Mouse (Mus musculus): ENCODE data around the gene Pex11g. TPM values are rescaled to one million over a fixed set of nuclear protein-coding genes. Genes with fewer than 3 reads are reported as not detected.

Gene Pex11g
- polyA plus RNA-seq, 1 experiment from 2014 or later, result 4.9 TPM

DNA sequence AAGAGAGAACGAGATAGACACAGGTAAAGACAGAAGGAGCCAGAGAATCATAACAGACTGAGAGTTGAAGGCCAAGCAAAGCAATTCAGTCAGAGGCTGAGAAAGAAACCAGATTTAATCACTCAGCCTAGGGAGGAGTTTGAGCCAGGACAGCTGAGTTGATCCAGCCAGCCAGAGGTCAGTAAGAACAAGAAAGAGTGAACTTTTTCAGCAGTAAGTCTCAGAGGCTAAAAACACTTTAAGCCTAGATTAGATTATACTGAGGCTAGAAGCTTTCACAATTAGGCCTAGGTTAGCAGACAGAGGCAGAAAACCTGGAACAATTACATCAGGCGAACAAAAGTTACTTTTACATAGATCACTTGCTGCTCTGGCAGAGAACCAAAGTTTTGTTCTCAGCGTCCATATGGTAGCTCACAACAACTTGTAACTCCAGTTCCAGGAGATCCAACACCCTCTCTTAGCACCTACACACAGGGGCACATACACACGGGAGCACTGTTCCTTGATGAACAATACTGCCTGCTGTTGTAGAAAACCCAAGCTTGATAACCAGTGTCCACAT lies 12.8 kb upstream of the Pex11g start:
- peaks cover 11% of the 10 kb centered on the region; the same call in 1 of the 2 replicates for H3K27me3 ChIP-seq (replicated peaks)
- peaks cover 2% of the 10 kb centered on the region; the same call in 1 of the 2 replicates for H3K4me1 ChIP-seq (replicated peaks)
- no peak for ATAC-seq (ENCODE audit: insufficient number of reproducible peaks, low FRiP score)
- no peaks in the 10 kb centered on the region for H3K36me3 ChIP-seq
- no peak overlapping the region for H3K4me3 ChIP-seq
- 48% methylated on average over 4 of the region's 4 CpGs for WGBS
- H3K9me3 ChIP-seq (replicated peaks), result no peaks in the 10 kb centered on the region
- no peak overlapping the region for H3K4me2 ChIP-seq
- H3K9ac ChIP-seq, result no peak overlapping the region
- no peak overlapping the region for H3K27ac ChIP-seq (ENCODE audit: poor library complexity, severe bottlenecking)

- peaks cover 11% of the 10 kb centered on the region; the same call in 1 of the 2 replicates for H3K27me3 ChIP-seq (replicated peaks)
- no peaks in the 10 kb centered on the region for H3K36me3 ChIP-seq
- ATAC-seq (ENCODE audit: insufficient number of reproducible peaks, low FRiP score), result no peak
- peak overlapping the region; percentile 34 for H3K4me3 ChIP-seq
- H3K4me2 ChIP-seq, result peak overlapping the region; percentile 68
- H3K27ac ChIP-seq (ENCODE audit: poor library complexity, severe bottlenecking), result no peak overlapping the region
- peak overlapping the region; percentile 12; the same call in 1 of the 2 replicates for H3K9ac ChIP-seq
- WGBS, result 21% methylated on average over 37 of the region's 37 CpGs
- H3K9me3 ChIP-seq (replicated peaks), result no peaks in the 10 kb centered on the region
- peaks cover 2% of the 10 kb centered on the region; the same call in 1 of the 2 replicates for H3K4me1 ChIP-seq (replicated peaks)
These were observed 8.4 kb upstream of the Pex11g start for GRCm38 (mm10) chr8:3475715-3476429.

DNA sequence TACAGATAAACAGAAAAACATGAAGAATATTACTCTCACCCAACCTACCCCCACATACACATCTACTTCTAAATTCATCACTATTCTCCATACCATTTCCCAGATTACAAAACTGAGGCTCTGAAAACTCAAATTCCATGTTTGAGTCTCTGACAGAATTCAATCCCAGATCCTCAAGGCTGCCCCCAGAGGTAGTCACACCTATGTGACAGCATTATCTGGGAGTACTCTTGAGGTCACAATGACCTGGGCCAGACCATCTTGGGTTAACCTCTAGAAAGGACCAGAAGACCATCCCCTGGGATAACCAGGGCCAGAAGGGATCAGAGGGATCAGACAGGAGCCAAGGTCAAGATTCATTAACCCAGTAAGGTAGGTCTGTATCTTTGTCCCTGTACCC lies 3.1 kb upstream of the Pex11g start, which contains the start of gene Tex45:
Gene Tex45 (plus strand): TSS at position 301 of the 400 bp plus-strand sequence.
- ATAC-seq (ENCODE audit: insufficient number of reproducible peaks, low FRiP score), result no peak
- Histone ChIP-seq H3K36me3 (no peaks in the 10 kb centered on the region), H3K4me2 (no peak within 1 kb of the TSS), H3K27ac (ENCODE audit: poor library complexity, severe bottlenecking) (no peak within 1 kb of the TSS), H3K4me3 (no peak within 1 kb of the TSS), H3K9me3 (replicated peaks) (no peaks in the 10 kb centered on the region), H3K27me3 (replicated peaks) (no peaks in the 10 kb centered on the region), H3K9ac (no peak within 1 kb of the TSS), H3K4me1 (replicated peaks) (0 out of 2 replicates have a peak, but pooled peaks cover 6% of the 10 kb centered on the region)

GRCm38 (mm10) chr8:3468838-3469237 lies 1.4 kb upstream of the Pex11g start:
- Histone ChIP-seq H3K4me2 (no peak overlapping the region), H3K27me3 (replicated peaks) (no peaks in the 10 kb centered on the region), H3K27ac (ENCODE audit: poor library complexity, severe bottlenecking) (no peak overlapping the region), H3K4me1 (replicated peaks) (0 out of 2 replicates have a peak, but pooled peaks cover 6% of the 10 kb centered on the region), H3K9me3 (replicated peaks) (no peaks in the 10 kb centered on the region), H3K4me3 (no peak overlapping the region), H3K9ac (no peak overlapping the region), H3K36me3 (no peaks in the 10 kb centered on the region)
- ATAC-seq (ENCODE audit: insufficient number of reproducible peaks, low FRiP score), result no peak
- 94% methylated on average over 1 of the region's 1 CpGs for WGBS

GRCm38 (mm10) chr8:3467886-3468545 lies 536 bp upstream of the Pex11g start:
- ATAC-seq (ENCODE audit: insufficient number of reproducible peaks, low FRiP score), result no peak
- peak overlapping the region; percentile 69 for H3K4me2 ChIP-seq
- 0 out of 2 replicates have a peak, but pooled peaks cover 6% of the 10 kb centered on the region for H3K4me1 ChIP-seq (replicated peaks)
- H3K36me3 ChIP-seq, result no peaks in the 10 kb centered on the region
- peak overlapping the region; percentile 51 for H3K4me3 ChIP-seq
- no peaks in the 10 kb centered on the region for H3K9me3 ChIP-seq (replicated peaks)
- 53% methylated on average over 9 of the region's 9 CpGs for WGBS
- H3K9ac ChIP-seq, result peak overlapping the region; percentile 75
- peak overlapping the region; percentile 74; the same call in 1 of the 2 replicates for H3K27ac ChIP-seq (ENCODE audit: poor library complexity, severe bottlenecking)
- no peaks in the 10 kb centered on the region for H3K27me3 ChIP-seq (replicated peaks)

DNA sequence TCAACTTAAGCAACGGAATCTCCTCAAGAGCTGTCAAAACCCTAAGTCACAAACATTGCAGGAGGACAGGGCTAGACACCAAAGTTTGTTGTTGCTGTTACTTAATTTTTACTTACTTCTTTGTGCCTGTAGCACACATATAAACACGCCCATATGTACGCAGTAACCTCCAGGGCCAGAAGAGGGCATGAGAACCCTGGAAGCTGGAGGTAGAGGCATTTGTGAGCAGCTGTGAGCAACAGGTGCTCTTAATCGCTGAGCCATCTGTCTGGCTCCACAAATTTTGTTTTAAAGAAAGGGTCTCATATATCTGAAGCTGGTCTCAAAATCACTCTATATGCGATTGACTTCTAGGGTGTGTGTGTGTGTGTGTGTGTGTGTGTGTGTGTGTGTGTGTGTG lies 3.2 kb downstream of the Pex11g start:
- Histone ChIP-seq H3K27me3 (replicated peaks) (no peaks in the 10 kb centered on the region), H3K4me2 (no peak overlapping the region), H3K27ac (ENCODE audit: poor library complexity, severe bottlenecking) (no peak overlapping the region), H3K36me3 (peaks cover 4% of the 10 kb centered on the region; the same call in 1 of the 2 replicates), H3K4me1 (replicated peaks) (0 out of 2 replicates have a peak, but pooled peaks cover 6% of the 10 kb centered on the region), H3K9me3 (replicated peaks) (no peaks in the 10 kb centered on the region), H3K4me3 (no peak overlapping the region), H3K9ac (no peak overlapping the region)
- WGBS, result 55% methylated on average over 5 of the region's 5 CpGs
- no peak for ATAC-seq (ENCODE audit: insufficient number of reproducible peaks, low FRiP score)

GRCm38 (mm10) chr8:3463248-3463647 lies 4.2 kb downstream of the Pex11g start:
- 72% methylated on average over 2 of the region's 2 CpGs for WGBS
- Histone ChIP-seq H3K9ac (no peak overlapping the region), H3K27ac (ENCODE audit: poor library complexity, severe bottlenecking) (no peak overlapping the region), H3K27me3 (replicated peaks) (no peaks in the 10 kb centered on the region), H3K4me2 (no peak overlapping the region), H3K36me3 (peaks cover 13% of the 10 kb centered on the region; the same call in 1 of the 2 replicates), H3K4me1 (replicated peaks) (0 out of 2 replicates have a peak, but pooled peaks cover 6% of the 10 kb centered on the region), H3K4me3 (no peak overlapping the region), H3K9me3 (replicated peaks) (no peaks in the 10 kb centered on the region)
- no peak for ATAC-seq (ENCODE audit: insufficient number of reproducible peaks, low FRiP score)

GRCm38 (mm10) chr8:3451992-3452391 lies 15.5 kb downstream of the Pex11g start:
- Histone ChIP-seq H3K36me3 (peaks cover 95% of the 10 kb centered on the region), H3K27me3 (replicated peaks) (no peaks in the 10 kb centered on the region), H3K9me3 (replicated peaks) (no peaks in the 10 kb centered on the region), H3K27ac (ENCODE audit: poor library complexity, severe bottlenecking) (no peak overlapping the region), H3K4me3 (no peak overlapping the region), H3K9ac (no peak overlapping the region), H3K4me1 (replicated peaks) (no peaks in the 10 kb centered on the region), H3K4me2 (no peak overlapping the region)
- ATAC-seq (ENCODE audit: insufficient number of reproducible peaks, low FRiP score), result no peak
- WGBS, result 90% methylated on average over 25 of the region's 25 CpGs

DNA sequence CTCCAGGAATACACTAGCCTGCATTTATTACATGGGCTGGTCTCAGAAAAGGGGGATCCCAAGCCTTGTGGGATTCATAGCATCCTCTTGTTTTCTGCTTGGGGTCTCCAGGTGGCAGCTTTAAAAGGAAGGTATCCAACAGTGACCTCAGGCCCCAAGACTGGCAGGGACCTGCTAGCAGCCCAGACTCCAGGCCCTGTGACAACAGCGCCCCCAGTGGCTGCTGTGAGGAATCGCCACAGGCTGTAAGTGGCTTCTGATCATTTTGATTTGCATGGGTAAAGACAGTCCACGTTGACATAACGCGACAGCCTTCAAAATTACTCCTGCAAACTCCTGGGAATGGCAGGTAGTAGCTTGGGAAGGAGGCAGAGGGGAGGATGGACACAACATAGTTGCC lies 16.8 kb downstream of the Pex11g start:
- peaks cover 91% of the 10 kb centered on the region for H3K36me3 ChIP-seq
- no peak overlapping the region for H3K4me2 ChIP-seq
- no peak overlapping the region for H3K27ac ChIP-seq (ENCODE audit: poor library complexity, severe bottlenecking)
- no peaks in the 10 kb centered on the region for H3K27me3 ChIP-seq (replicated peaks)
- H3K9me3 ChIP-seq (replicated peaks), result no peaks in the 10 kb centered on the region
- WGBS, result 32% methylated on average over 5 of the region's 5 CpGs
- no peak for ATAC-seq (ENCODE audit: insufficient number of reproducible peaks, low FRiP score)
- no peaks in the 10 kb centered on the region for H3K4me1 ChIP-seq (replicated peaks)
- no peak overlapping the region for H3K9ac ChIP-seq
- no peak overlapping the region for H3K4me3 ChIP-seq

DNA sequence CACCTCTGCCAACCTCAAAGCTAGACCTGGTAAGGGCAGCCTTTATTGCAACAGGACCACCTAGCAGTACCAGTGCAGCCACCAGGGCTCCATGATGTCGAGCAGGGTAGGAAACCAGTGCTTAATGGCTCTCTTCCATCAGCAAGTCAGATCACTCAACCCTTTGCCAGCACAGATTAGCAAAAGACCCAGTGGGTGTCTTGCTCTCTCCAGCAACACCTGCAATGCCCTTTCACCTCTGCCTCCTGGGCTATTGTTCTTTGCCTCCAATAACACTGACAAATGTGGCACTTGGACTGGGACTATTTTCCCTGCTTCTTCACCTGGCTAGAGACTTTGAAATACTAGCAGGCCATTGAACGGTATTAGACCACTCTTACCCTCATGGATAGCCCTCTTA lies 18.3 kb downstream of the Pex11g start:
- Histone ChIP-seq H3K4me2 (no peak overlapping the region), H3K27me3 (replicated peaks) (no peaks in the 10 kb centered on the region), H3K4me3 (no peak overlapping the region), H3K9me3 (replicated peaks) (no peaks in the 10 kb centered on the region), H3K27ac (ENCODE audit: poor library complexity, severe bottlenecking) (no peak overlapping the region), H3K9ac (no peak overlapping the region), H3K4me1 (replicated peaks) (no peaks in the 10 kb centered on the region), H3K36me3 (peaks cover 84% of the 10 kb centered on the region)
- ATAC-seq (ENCODE audit: insufficient number of reproducible peaks, low FRiP score), result no peak
- 87% methylated on average over 2 of the region's 2 CpGs for WGBS

- no peaks in the 10 kb centered on the region for H3K9me3 ChIP-seq (replicated peaks)
- H3K27me3 ChIP-seq (replicated peaks), result no peaks in the 10 kb centered on the region
- no peak overlapping the region for H3K27ac ChIP-seq (ENCODE audit: poor library complexity, severe bottlenecking)
- 70% methylated on average over 12 of the region's 12 CpGs for WGBS
- H3K4me3 ChIP-seq, result no peak overlapping the region
- H3K36me3 ChIP-seq, result peaks cover 85% of the 10 kb centered on the region
- no peaks in the 10 kb centered on the region for H3K4me1 ChIP-seq (replicated peaks)
- no peak overlapping the region for H3K9ac ChIP-seq
- H3K4me2 ChIP-seq, result no peak overlapping the region
- ATAC-seq (ENCODE audit: insufficient number of reproducible peaks, low FRiP score), result no peak
These were observed 28.0 kb downstream of the Pex11g start for GRCm38 (mm10) chr8:3439510-3439909.

Data from heart, embryonic 12.5 days (tissue).